Mouse (Mus musculus): ENCODE data around the gene Oit1. TPM values are rescaled to one million over a fixed set of nuclear protein-coding genes. Genes with fewer than 3 reads are reported as not detected.

Gene Oit1
- polyA plus RNA-seq, 1 experiment from 2014 or later: not detected

- WGBS: 54% methylated on average over 6 of the region's 6 CpGs
- no peaks in the 10 kb centered on the region for H3K4me1 ChIP-seq (replicated peaks; ENCODE audit: control insufficient read depth, insufficient read depth, low read length)
- ATAC-seq (replicated peaks; ENCODE audit: low FRiP score): no peak
These were observed 13.7 kb upstream of the Oit1 start for GRCm38 (mm10) chr14:8392181-8392825.

GRCm38 (mm10) chr14:8369394-8369793, 9.2 kb downstream of the Oit1 start:
- Histone ChIP-seq H3K4me2 (no peak overlapping the region), H3K27me3 (replicated peaks; ENCODE audit: control insufficient read depth, insufficient read depth, low read length) (no peaks in the 10 kb centered on the region), H3K4me1 (replicated peaks; ENCODE audit: control insufficient read depth, insufficient read depth, low read length) (0 out of 2 replicates have a peak, but pooled peaks cover 3% of the 10 kb centered on the region), H3K4me3 (ENCODE audit: low read depth, low read length) (no peak overlapping the region), H3K36me3 (ENCODE audit: control insufficient read depth, insufficient read depth, low read length) (no peaks in the 10 kb centered on the region), H3K9ac (ENCODE audit: low read depth, low read length) (no peak overlapping the region), H3K27ac (ENCODE audit: low read depth, low read length) (no peak overlapping the region), H3K9me3 (ENCODE audit: control insufficient read depth, low read length) (no peaks in the 10 kb centered on the region)
- no peak for DNase-seq (ENCODE audit: low spot score)
- WGBS: 76% methylated on average over 4 of the region's 4 CpGs
- ATAC-seq (replicated peaks; ENCODE audit: low FRiP score): no peak

More at GRCm38 (mm10) chr14:8392181-8392825, 13.7 kb upstream of the Oit1 start:
- no peaks in the 10 kb centered on the region for H3K9me3 ChIP-seq (ENCODE audit: control insufficient read depth, low read length)
- H3K36me3 ChIP-seq (ENCODE audit: control insufficient read depth, insufficient read depth, low read length): no peaks in the 10 kb centered on the region
- no peak overlapping the region for H3K4me2 ChIP-seq
- H3K27ac ChIP-seq (ENCODE audit: low read depth, low read length): no peak overlapping the region
- no peak for DNase-seq (ENCODE audit: low spot score)
- H3K4me3 ChIP-seq (ENCODE audit: low read depth, low read length): no peak overlapping the region
- no peaks in the 10 kb centered on the region for H3K27me3 ChIP-seq (replicated peaks; ENCODE audit: control insufficient read depth, insufficient read depth, low read length)
- H3K9ac ChIP-seq (ENCODE audit: low read depth, low read length): no peak overlapping the region

- Histone ChIP-seq H3K4me3 (ENCODE audit: low read depth, low read length) (no peak overlapping the region), H3K27ac (ENCODE audit: low read depth, low read length) (no peak overlapping the region), H3K9me3 (ENCODE audit: control insufficient read depth, low read length) (no peaks in the 10 kb centered on the region), H3K4me2 (no peak overlapping the region), H3K9ac (ENCODE audit: low read depth, low read length) (no peak overlapping the region), H3K36me3 (ENCODE audit: control insufficient read depth, insufficient read depth, low read length) (no peaks in the 10 kb centered on the region), H3K27me3 (replicated peaks; ENCODE audit: control insufficient read depth, insufficient read depth, low read length) (no peaks in the 10 kb centered on the region), H3K4me1 (replicated peaks; ENCODE audit: control insufficient read depth, insufficient read depth, low read length) (0 out of 2 replicates have a peak, but pooled peaks cover 3% of the 10 kb centered on the region)
- DNase-seq (ENCODE audit: low spot score): no peak
- 89% methylated on average over 1 of the region's 1 CpGs for WGBS
- ATAC-seq (replicated peaks; ENCODE audit: low FRiP score): no peak; the same call in 1 of the 2 replicates
These were observed 9.7 kb downstream of the Oit1 start for GRCm38 (mm10) chr14:8368900-8369299.

- no peak overlapping the region for H3K4me3 ChIP-seq (ENCODE audit: low read depth, low read length)
- H3K9ac ChIP-seq (ENCODE audit: low read depth, low read length): no peak overlapping the region
- H3K27me3 ChIP-seq (replicated peaks; ENCODE audit: control insufficient read depth, insufficient read depth, low read length): no peaks in the 10 kb centered on the region
- no peak overlapping the region for H3K27ac ChIP-seq (ENCODE audit: low read depth, low read length)
- no peaks in the 10 kb centered on the region for H3K9me3 ChIP-seq (ENCODE audit: control insufficient read depth, low read length)
- H3K36me3 ChIP-seq (ENCODE audit: control insufficient read depth, insufficient read depth, low read length): no peaks in the 10 kb centered on the region
- no peak for DNase-seq (ENCODE audit: low spot score)
- no peak for ATAC-seq (replicated peaks; ENCODE audit: low FRiP score)
- no peak overlapping the region for H3K4me2 ChIP-seq
- H3K4me1 ChIP-seq (replicated peaks; ENCODE audit: control insufficient read depth, insufficient read depth, low read length): 0 out of 2 replicates have a peak, but pooled peaks cover 3% of the 10 kb centered on the region
- WGBS: 48% methylated on average over 4 of the region's 4 CpGs
These were observed 10.6 kb downstream of the Oit1 start for GRCm38 (mm10) chr14:8367727-8368520.

- ATAC-seq (replicated peaks; ENCODE audit: low FRiP score): no peak
- Histone ChIP-seq H3K27ac (ENCODE audit: low read depth, low read length) (no peak overlapping the region), H3K4me2 (no peak overlapping the region), H3K9me3 (ENCODE audit: control insufficient read depth, low read length) (no peaks in the 10 kb centered on the region), H3K9ac (ENCODE audit: low read depth, low read length) (no peak overlapping the region), H3K4me3 (ENCODE audit: low read depth, low read length) (no peak overlapping the region), H3K27me3 (replicated peaks; ENCODE audit: control insufficient read depth, insufficient read depth, low read length) (no peaks in the 10 kb centered on the region), H3K4me1 (replicated peaks; ENCODE audit: control insufficient read depth, insufficient read depth, low read length) (0 out of 2 replicates have a peak, but pooled peaks cover 3% of the 10 kb centered on the region), H3K36me3 (ENCODE audit: control insufficient read depth, insufficient read depth, low read length) (no peaks in the 10 kb centered on the region)
- 0% methylated on average over 1 of the region's 1 CpGs for WGBS
- DNase-seq (ENCODE audit: low spot score): no peak
These were observed 11.4 kb downstream of the Oit1 start for GRCm38 (mm10) chr14:8367121-8367520.

- no peak for ATAC-seq (replicated peaks; ENCODE audit: low FRiP score)
These were observed 12.7 kb downstream of the Oit1 start for GRCm38 (mm10) chr14:8365833-8366232.

GRCm38 (mm10) chr14:8356836-8357235, 21.7 kb downstream of the Oit1 start:
- ATAC-seq (replicated peaks; ENCODE audit: low FRiP score) (no peak), DNase-seq (ENCODE audit: low spot score) (no peak)
- no peaks in the 10 kb centered on the region for H3K27me3 ChIP-seq (replicated peaks; ENCODE audit: control insufficient read depth, insufficient read depth, low read length)
- no peak overlapping the region for H3K4me2 ChIP-seq
- H3K36me3 ChIP-seq (ENCODE audit: control insufficient read depth, insufficient read depth, low read length): no peaks in the 10 kb centered on the region
- H3K27ac ChIP-seq (ENCODE audit: low read depth, low read length): no peak overlapping the region
- no peak overlapping the region for H3K4me3 ChIP-seq (ENCODE audit: low read depth, low read length)
- WGBS: 52% methylated on average over 9 of the region's 9 CpGs
- H3K4me1 ChIP-seq (replicated peaks; ENCODE audit: control insufficient read depth, insufficient read depth, low read length): no peaks in the 10 kb centered on the region
- no peak overlapping the region for H3K9ac ChIP-seq (ENCODE audit: low read depth, low read length)
- no peaks in the 10 kb centered on the region for H3K9me3 ChIP-seq (ENCODE audit: control insufficient read depth, low read length)

More at GRCm38 (mm10) chr14:8365833-8366232, 12.7 kb downstream of the Oit1 start:
- WGBS: 70% methylated on average over 6 of the region's 6 CpGs
- no peak overlapping the region for H3K9ac ChIP-seq (ENCODE audit: low read depth, low read length)
- no peaks in the 10 kb centered on the region for H3K27me3 ChIP-seq (replicated peaks; ENCODE audit: control insufficient read depth, insufficient read depth, low read length)
- 0 out of 2 replicates have a peak, but pooled peaks cover 3% of the 10 kb centered on the region for H3K4me1 ChIP-seq (replicated peaks; ENCODE audit: control insufficient read depth, insufficient read depth, low read length)
- H3K27ac ChIP-seq (ENCODE audit: low read depth, low read length): no peak overlapping the region
- no peak overlapping the region for H3K4me3 ChIP-seq (ENCODE audit: low read depth, low read length)
- no peak for DNase-seq (ENCODE audit: low spot score)
- H3K4me2 ChIP-seq: no peak overlapping the region
- H3K9me3 ChIP-seq (ENCODE audit: control insufficient read depth, low read length): no peaks in the 10 kb centered on the region
- H3K36me3 ChIP-seq (ENCODE audit: control insufficient read depth, insufficient read depth, low read length): no peaks in the 10 kb centered on the region

- ATAC-seq (replicated peaks; ENCODE audit: low FRiP score) (peak; percentile 44), DNase-seq (ENCODE audit: low spot score) (peak; percentile 65)
- H3K27ac ChIP-seq (ENCODE audit: low read depth, low read length): no peak overlapping the region
- WGBS: 35% methylated on average over 6 of the region's 6 CpGs
- no peaks in the 10 kb centered on the region for H3K36me3 ChIP-seq (ENCODE audit: control insufficient read depth, insufficient read depth, low read length)
- H3K27me3 ChIP-seq (replicated peaks; ENCODE audit: control insufficient read depth, insufficient read depth, low read length): no peaks in the 10 kb centered on the region
- H3K9me3 ChIP-seq (ENCODE audit: control insufficient read depth, low read length): no peaks in the 10 kb centered on the region
- no peak overlapping the region for H3K4me2 ChIP-seq
- no peak overlapping the region for H3K9ac ChIP-seq (ENCODE audit: low read depth, low read length)
- no peak overlapping the region for H3K4me3 ChIP-seq (ENCODE audit: low read depth, low read length)
- no peaks in the 10 kb centered on the region for H3K4me1 ChIP-seq (replicated peaks; ENCODE audit: control insufficient read depth, insufficient read depth, low read length)
These were observed 22.5 kb downstream of the Oit1 start for GRCm38 (mm10) chr14:8355999-8356501.
